Mouse (Mus musculus): ENCODE measurements at regions not wholly inside any gene's neighbourhood (a gene's known extent, or its start where the extent isn't known, plus 50 kb on each side); places are given as distances from the start of the nearest gene placed in this dataset.

- TF ChIP-seq CTCF (IDR thresholded peaks at IDR 0.05; ENCODE audit: control insufficient read depth, insufficient read depth, insufficient read length) (no peak), USF1 (IDR thresholded peaks at IDR 0.05; ENCODE audit: low read depth) (no peak), MAX (IDR thresholded peaks at IDR 0.05) (no peak), FOSL1 (IDR thresholded peaks at IDR 0.05; ENCODE audit: insufficient read depth, low read length, poor library complexity, severe bottlenecking) (no peak)
Observed at GRCm38 (mm10) chr9:41785131-41785530, 339.0 kb downstream of the Sorl1 start.

Measured in C2C12 (cell line).